Mouse (Mus musculus) heart, adult 2 months (tissue): ENCODE measurements at regions not wholly inside any gene's neighbourhood (a gene's known extent, or its start where the extent isn't known, plus 50 kb on each side); places are given as distances from the start of the nearest gene placed in this dataset.

Source experiments
- CTCF ChIP-seq: fragments of 200-600 bp; IDR thresholded peaks from 2 replicates; pipeline ENCODE4 v1.8.1; 2022; ENCODE audit warnings: antibody characterized with exemption, mild to moderate bottlenecking, moderate library complexity
- POLR2A ChIP-seq: fragments of 200-500 bp; IDR thresholded peaks from 2 replicates; pipeline ENCODE4 v1.6.1; 2011; ENCODE audit warnings: mild to moderate bottlenecking, low read depth, low read length, control low read depth; ENCODE audit not compliant: insufficient read depth

DNA sequence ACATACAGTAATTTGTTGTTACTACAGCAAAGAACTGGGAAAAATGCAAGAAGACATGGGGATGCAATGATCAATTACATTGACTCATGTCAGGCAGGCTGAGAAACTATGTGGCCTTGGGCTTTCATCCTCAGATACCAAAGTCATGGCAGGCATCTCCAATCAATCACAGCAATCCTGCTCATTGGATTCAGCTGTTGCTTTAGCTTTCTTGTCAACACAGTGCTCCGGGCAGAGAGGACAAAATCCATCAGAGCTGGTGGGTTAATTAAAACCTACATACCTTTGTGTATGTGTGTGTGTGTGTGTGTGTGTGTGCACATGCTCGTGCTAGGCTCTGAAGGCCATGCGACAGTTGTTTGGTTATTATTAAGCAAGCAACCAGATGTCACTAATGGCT, 119.2 kb upstream of the Elac2 start:
- TF ChIP-seq CTCF (no peak), POLR2A (no peak)
